Mouse (Mus musculus) forebrain, postnatal 0 days (tissue): ENCODE measurements at regions not wholly inside any gene's neighbourhood (a gene's known extent, or its start where the extent isn't known, plus 50 kb on each side); places are given as distances from the start of the nearest gene placed in this dataset.
A peak's percentile ranks its signal among the peaks of the same experiment; 100 is the strongest.

Experiments used
- ATAC-seq: fragments of 200-750 bp; cut with Nextera tagmentation; 2 replicates; pipeline ENCODE4 v1.8.0; 2017; ENCODE audit warnings: mild to moderate bottlenecking, moderate library complexity
- DNase-seq: peaks from one replicate; pipeline ENCODE4 v3.0.0-alpha.2; 2015
- H3K27ac ChIP-seq: fragments of 300-500 bp; sonication (generic); 2 replicates; pipeline ENCODE4 v1.5.1; 2014; ENCODE audit warnings: low read depth, mild to moderate bottlenecking, antibody characterized with exemption, low read length, moderate library complexity, mixed read lengths
- H3K27me3 ChIP-seq: fragments of 300-500 bp; sonication (generic); 2 replicates; pipeline ENCODE4 v1.6.1; 2014; ENCODE audit warnings: mild to moderate bottlenecking, low read length, mixed read lengths; ENCODE audit not compliant: insufficient read depth
- H3K36me3 ChIP-seq: fragments of 300-500 bp; sonication (generic); 2 replicates; pipeline ENCODE4 v1.6.1; 2014; ENCODE audit warnings: mild to moderate bottlenecking, moderate library complexity; ENCODE audit not compliant: insufficient read depth
- H3K4me1 ChIP-seq: fragments of 300-500 bp; sonication (generic); 2 replicates; pipeline ENCODE4 v1.6.1; 2014; ENCODE audit warnings: antibody characterized with exemption; ENCODE audit not compliant: insufficient read depth
- H3K4me2 ChIP-seq: fragments of 300-500 bp; sonication (generic); 2 replicates; pipeline ENCODE4 v1.6.1; 2014; ENCODE audit warnings: low read depth, mild to moderate bottlenecking, moderate library complexity
- H3K4me3 ChIP-seq: fragments of 300-500 bp; sonication (generic); 2 replicates; pipeline ENCODE4 v1.5.1; 2014; ENCODE audit warnings: low read depth, low read length, mixed read lengths
- H3K9ac ChIP-seq: fragments of 300-500 bp; sonication (generic); 2 replicates; pipeline ENCODE4 v1.6.1; 2014; ENCODE audit warnings: mild to moderate bottlenecking
- H3K9me3 ChIP-seq: fragments of 300-500 bp; sonication (generic); 2 replicates; pipeline ENCODE4 v1.6.1; 2016; ENCODE audit warnings: low read length
- CTCF ChIP-seq: sonication (generic); IDR thresholded peaks from 2 replicates; pipeline ENCODE4 v1.5.1; 2016; ENCODE audit warnings: antibody characterized with exemption, control low read depth, low read depth
- WGBS: fragments of 180-500 bp; shearing (Covaris S2); extraction: QIAGEN DNeasy Blood & Tissue Kit; methylation state at CpG from one replicate; pipeline ENCODE4 v1.1.7; 2014; 5-methylcytosine and 5-hydroxymethylcytosine counted together

- no peaks in the 10 kb centered on the region for H3K27me3 ChIP-seq
- no peak overlapping the region for H3K4me2 ChIP-seq
- no peaks in the 10 kb centered on the region for H3K9me3 ChIP-seq
- TF ChIP-seq CTCF, result no peak
- H3K4me1 ChIP-seq, result no peaks in the 10 kb centered on the region
- no peak overlapping the region for H3K9ac ChIP-seq
- ATAC-seq (no peak), DNase-seq (no peak)
- WGBS, result 76% methylated on average over 4 of the region's 4 CpGs
- H3K4me3 ChIP-seq, result no peak overlapping the region
- H3K27ac ChIP-seq, result no peak overlapping the region
- H3K36me3 ChIP-seq, result no peaks in the 10 kb centered on the region
These were observed 233.9 kb upstream of the Snx7 start for GRCm38 (mm10) chr3:118102635-118103034.

DNA sequence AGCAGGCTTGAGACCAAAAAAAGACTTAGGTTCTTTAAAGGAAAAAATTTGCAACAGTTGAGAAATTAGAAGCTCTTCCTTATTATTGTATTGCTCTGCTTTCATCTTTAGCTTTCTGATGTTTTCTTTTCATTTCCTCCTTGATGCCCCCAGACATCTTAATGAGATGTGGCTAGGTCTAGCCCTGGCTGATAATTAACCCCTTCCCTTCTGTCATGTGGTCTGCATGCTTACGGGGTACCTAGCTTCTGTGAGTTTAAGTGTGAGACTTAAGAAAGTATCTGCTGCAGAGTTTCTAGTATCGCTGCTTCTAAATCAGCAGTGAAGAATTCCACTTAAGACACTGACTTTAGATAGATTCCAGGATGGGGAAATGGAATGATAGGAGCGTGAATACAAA is 215.8 kb upstream of the Snx7 start:
- no peak for TF ChIP-seq CTCF
- H3K27ac ChIP-seq, result no peak overlapping the region
- no peaks in the 10 kb centered on the region for H3K9me3 ChIP-seq
- no peak overlapping the region for H3K9ac ChIP-seq
- H3K27me3 ChIP-seq, result no peaks in the 10 kb centered on the region
- H3K4me3 ChIP-seq, result no peak overlapping the region
- DNase-seq (no peak), ATAC-seq (no peak)
- H3K4me1 ChIP-seq, result no peaks in the 10 kb centered on the region
- H3K36me3 ChIP-seq, result no peaks in the 10 kb centered on the region
- H3K4me2 ChIP-seq, result no peak overlapping the region
- WGBS, result 83% methylated on average over 3 of the region's 3 CpGs

- no peak for TF ChIP-seq CTCF
- no peaks in the 10 kb centered on the region for H3K36me3 ChIP-seq
- no peak overlapping the region for H3K4me3 ChIP-seq
- no peaks in the 10 kb centered on the region for H3K27me3 ChIP-seq
- no peak overlapping the region for H3K27ac ChIP-seq
- no peak overlapping the region for H3K4me2 ChIP-seq
- no peak overlapping the region for H3K9ac ChIP-seq
- ATAC-seq, result no peak
- 91% methylated on average over 3 of the region's 3 CpGs for WGBS
- no peak for DNase-seq
- H3K4me1 ChIP-seq, result no peaks in the 10 kb centered on the region
- no peaks in the 10 kb centered on the region for H3K9me3 ChIP-seq
These were observed 203.6 kb upstream of the Snx7 start for GRCm38 (mm10) chr3:118072363-118072762.

DNA sequence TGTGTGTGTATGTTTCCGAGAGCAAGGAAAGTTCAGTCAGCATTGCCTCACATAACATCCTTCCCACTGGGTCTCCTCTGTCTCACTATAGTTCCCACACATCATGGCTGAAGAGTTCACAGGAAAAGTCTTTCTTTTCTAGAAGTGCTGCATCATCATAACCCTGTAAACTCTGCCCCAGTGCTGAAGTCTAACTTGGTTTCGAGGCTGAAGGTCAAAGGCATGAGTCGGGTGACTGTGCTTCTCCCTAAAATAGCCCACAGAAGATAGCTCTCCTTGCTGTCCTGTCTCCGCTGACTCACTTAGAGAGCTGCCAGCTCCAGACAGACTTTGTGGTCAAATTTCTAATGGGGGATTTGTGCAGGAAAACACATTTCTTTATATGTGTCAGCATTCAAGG is 201.4 kb upstream of the Snx7 start:
- H3K9ac ChIP-seq, result no peak overlapping the region
- no peak overlapping the region for H3K27ac ChIP-seq
- H3K4me2 ChIP-seq, result no peak overlapping the region
- H3K4me3 ChIP-seq, result no peak overlapping the region
- DNase-seq (no peak), ATAC-seq (no peak)
- TF ChIP-seq CTCF, result no peak
- no peaks in the 10 kb centered on the region for H3K4me1 ChIP-seq
- no peaks in the 10 kb centered on the region for H3K27me3 ChIP-seq
- 77% methylated on average over 4 of the region's 4 CpGs for WGBS
- H3K36me3 ChIP-seq, result no peaks in the 10 kb centered on the region
- no peaks in the 10 kb centered on the region for H3K9me3 ChIP-seq

DNA sequence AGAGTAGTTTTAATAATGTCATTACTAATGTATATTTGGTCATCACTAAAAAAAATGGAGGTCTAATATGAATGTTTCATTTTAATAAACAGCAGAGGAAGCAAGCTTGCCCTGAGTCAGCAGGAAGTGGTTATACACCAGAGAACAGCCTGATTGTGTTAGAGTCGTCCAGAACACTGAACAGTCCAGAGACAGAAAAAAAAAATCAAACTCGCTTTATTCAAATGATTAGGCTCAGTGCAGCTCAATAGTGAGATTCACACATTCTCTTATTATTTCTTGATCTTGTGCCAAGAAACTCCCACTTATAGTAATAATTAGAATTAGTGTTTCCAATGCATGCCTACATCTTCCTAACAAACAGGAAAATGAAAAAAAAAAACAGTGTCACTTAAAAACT is 194.9 kb upstream of the Snx7 start:
- Histone ChIP-seq H3K4me3 (no peak overlapping the region), H3K27me3 (no peaks in the 10 kb centered on the region), H3K4me2 (no peak overlapping the region), H3K9ac (no peak overlapping the region), H3K36me3 (no peaks in the 10 kb centered on the region), H3K4me1 (no peaks in the 10 kb centered on the region), H3K9me3 (no peaks in the 10 kb centered on the region), H3K27ac (no peak overlapping the region)
- ATAC-seq (no peak), DNase-seq (peak; percentile 26)
- WGBS, result 9% methylated on average over 2 of the region's 2 CpGs
- TF ChIP-seq CTCF, result no peak

DNA sequence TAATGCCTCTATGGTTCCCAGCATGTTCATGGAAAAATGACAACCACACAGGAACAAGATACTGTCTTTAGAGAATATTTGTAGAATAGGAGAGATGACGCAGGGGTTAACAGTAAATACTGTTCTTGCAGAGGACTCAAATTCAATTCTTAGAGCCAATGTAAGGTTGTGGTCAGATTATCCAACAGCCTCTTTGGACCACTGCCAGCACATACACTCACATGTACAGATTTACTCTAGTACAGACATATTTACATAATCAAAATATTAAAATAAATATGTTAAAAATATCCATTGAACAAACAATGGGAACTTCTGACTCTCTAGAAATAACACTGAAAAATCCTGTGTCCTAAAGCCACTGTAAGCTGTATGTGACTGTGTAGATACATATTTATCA is 193.8 kb upstream of the Snx7 start:
- DNase-seq, result no peak
- Histone ChIP-seq H3K9me3 (no peaks in the 10 kb centered on the region), H3K4me1 (no peaks in the 10 kb centered on the region), H3K9ac (no peak overlapping the region), H3K4me3 (no peak overlapping the region), H3K27ac (no peak overlapping the region), H3K27me3 (no peaks in the 10 kb centered on the region), H3K36me3 (no peaks in the 10 kb centered on the region), H3K4me2 (no peak overlapping the region)
- no peak for ATAC-seq
- no peak for TF ChIP-seq CTCF
- 98% methylated on average over 1 of the region's 1 CpGs for WGBS

DNA sequence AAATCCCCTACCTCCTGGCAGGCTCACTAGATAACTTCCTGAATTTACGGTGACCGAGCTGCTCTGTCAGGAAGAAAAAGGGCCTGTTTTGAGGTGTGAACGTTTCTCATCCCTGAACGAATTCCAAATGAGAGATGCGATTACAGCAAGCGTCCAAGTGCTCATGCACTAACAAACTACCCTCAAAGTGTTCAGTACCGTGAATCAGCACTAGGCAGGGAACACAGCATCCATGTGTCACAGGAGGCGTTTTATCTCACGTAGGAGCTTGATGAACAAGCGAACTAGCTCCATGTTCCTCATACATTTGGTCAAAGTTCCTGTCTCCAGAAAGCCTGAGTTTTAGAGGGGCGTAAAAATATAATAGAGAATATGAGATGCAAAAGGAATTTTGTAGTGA is 178.3 kb upstream of the Snx7 start:
- Histone ChIP-seq H3K9ac (no peak overlapping the region), H3K27me3 (no peaks in the 10 kb centered on the region), H3K27ac (no peak overlapping the region), H3K36me3 (no peaks in the 10 kb centered on the region), H3K4me2 (no peak overlapping the region), H3K4me1 (no peaks in the 10 kb centered on the region), H3K9me3 (no peaks in the 10 kb centered on the region), H3K4me3 (no peak overlapping the region)
- no peak for DNase-seq
- ATAC-seq, result no peak
- WGBS, result 54% methylated on average over 11 of the region's 11 CpGs
- no peak for TF ChIP-seq CTCF

GRCm38 (mm10) chr3:118046536-118046935 is 177.8 kb upstream of the Snx7 start:
- no peak for DNase-seq
- Histone ChIP-seq H3K36me3 (no peaks in the 10 kb centered on the region), H3K4me2 (no peak overlapping the region), H3K4me3 (no peak overlapping the region), H3K27me3 (no peaks in the 10 kb centered on the region), H3K9me3 (no peaks in the 10 kb centered on the region), H3K4me1 (no peaks in the 10 kb centered on the region), H3K9ac (no peak overlapping the region), H3K27ac (no peak overlapping the region)
- ATAC-seq, result no peak
- no peak for TF ChIP-seq CTCF
- 46% methylated on average over 11 of the region's 11 CpGs for WGBS
